Mouse (Mus musculus): ENCODE measurements around the gene 4922502D21Rik. TPM values are rescaled to one million over a fixed set of nuclear protein-coding genes. Genes with fewer than 3 reads are reported as not detected.
A peak's percentile ranks its signal among the peaks of the same experiment; 100 is the strongest.

The 4922502D21Rik gene
- polyA plus RNA-seq, 1 experiment from 2014 or later: not detected

DNA sequence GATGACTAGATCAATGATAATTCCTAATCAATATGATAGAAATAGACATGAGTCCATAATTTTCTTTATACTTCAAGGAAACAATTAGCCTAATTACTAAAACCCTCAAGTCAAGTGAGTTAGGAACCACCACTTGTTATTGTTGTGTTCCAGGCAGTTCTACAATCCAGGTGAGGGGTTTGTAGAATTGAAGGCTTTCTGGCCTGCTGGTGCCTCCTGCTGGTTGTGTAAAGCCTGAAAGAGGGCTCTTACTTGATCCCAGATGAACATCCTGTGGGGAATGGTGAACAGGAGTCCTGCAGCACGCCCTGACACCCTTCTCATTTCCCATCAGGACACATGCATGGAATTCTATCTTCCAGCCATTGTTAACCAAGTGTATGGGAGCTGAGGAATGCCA lies 13.2 kb downstream of the 4922502D21Rik start:
- no peak for ATAC-seq (ENCODE audit: low read depth)
- no peak overlapping the region for H3K4me3 ChIP-seq (ENCODE audit: low read depth, low read length)
- no peaks in the 10 kb centered on the region for H3K9me3 ChIP-seq (replicated peaks; ENCODE audit: control insufficient read depth, low read length)
- H3K36me3 ChIP-seq (ENCODE audit: control insufficient read depth, insufficient read depth): no peaks in the 10 kb centered on the region
- H3K9ac ChIP-seq (ENCODE audit: low read depth, low read length): no peak overlapping the region
- H3K27me3 ChIP-seq (ENCODE audit: control insufficient read depth, insufficient read depth, low read depth, low read length): no peaks in the 10 kb centered on the region
- no peaks in the 10 kb centered on the region for H3K4me1 ChIP-seq (ENCODE audit: control insufficient read depth, low read depth, low read length)
- 10% methylated on average over 1 of the region's 1 CpGs for WGBS (ENCODE audit: insufficient replicate concordance)
- no peak overlapping the region for H3K27ac ChIP-seq (ENCODE audit: low read length)
- H3K4me2 ChIP-seq (ENCODE audit: low read depth, low read length): no peak overlapping the region

DNA sequence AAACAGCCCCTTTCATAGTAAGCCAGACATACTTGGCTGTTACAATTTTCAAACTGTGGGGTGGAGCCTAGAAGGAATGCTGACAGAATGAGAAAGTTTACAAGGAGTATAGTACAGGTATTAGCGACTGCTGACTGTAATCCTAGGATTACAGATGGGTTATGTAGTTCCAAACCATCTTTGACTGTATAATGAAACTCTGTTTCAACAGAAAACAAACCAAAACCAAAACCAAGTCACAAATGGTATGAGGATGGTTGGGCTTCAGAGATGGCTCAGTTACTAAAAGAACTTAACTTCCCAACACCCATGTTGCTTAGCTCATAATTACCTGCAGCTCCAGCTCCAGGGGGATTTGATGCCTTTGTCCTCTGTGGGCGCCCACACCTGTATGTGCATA lies 15.1 kb downstream of the 4922502D21Rik start:
- Histone ChIP-seq H3K4me3 (ENCODE audit: low read depth, low read length) (no peak overlapping the region), H3K4me1 (ENCODE audit: control insufficient read depth, low read depth, low read length) (no peaks in the 10 kb centered on the region), H3K36me3 (ENCODE audit: control insufficient read depth, insufficient read depth) (no peaks in the 10 kb centered on the region), H3K27ac (ENCODE audit: low read length) (no peak overlapping the region), H3K9me3 (replicated peaks; ENCODE audit: control insufficient read depth, low read length) (no peaks in the 10 kb centered on the region), H3K27me3 (ENCODE audit: control insufficient read depth, insufficient read depth, low read depth, low read length) (no peaks in the 10 kb centered on the region), H3K4me2 (ENCODE audit: low read depth, low read length) (no peak overlapping the region), H3K9ac (ENCODE audit: low read depth, low read length) (no peak overlapping the region)
- WGBS (ENCODE audit: insufficient replicate concordance): 47% methylated on average over 2 of the region's 2 CpGs
- no peak for ATAC-seq (ENCODE audit: low read depth)

GRCm38 (mm10) chr6:129315698-129316097 lies 15.9 kb downstream of the 4922502D21Rik start:
- no peak for ATAC-seq (ENCODE audit: low read depth)
- no peak overlapping the region for H3K27ac ChIP-seq (ENCODE audit: low read length)
- WGBS (ENCODE audit: insufficient replicate concordance): 12% methylated on average over 1 of the region's 1 CpGs

GRCm38 (mm10) chr6:129314655-129315168 lies 16.9 kb downstream of the 4922502D21Rik start:
- ATAC-seq (ENCODE audit: low read depth): no peak
- Histone ChIP-seq H3K4me2 (ENCODE audit: low read depth, low read length) (no peak overlapping the region), H3K4me3 (ENCODE audit: low read depth, low read length) (no peak overlapping the region), H3K27ac (ENCODE audit: low read length) (no peak overlapping the region), H3K36me3 (ENCODE audit: control insufficient read depth, insufficient read depth) (no peaks in the 10 kb centered on the region), H3K9ac (ENCODE audit: low read depth, low read length) (no peak overlapping the region), H3K27me3 (ENCODE audit: control insufficient read depth, insufficient read depth, low read depth, low read length) (no peaks in the 10 kb centered on the region), H3K4me1 (ENCODE audit: control insufficient read depth, low read depth, low read length) (no peaks in the 10 kb centered on the region), H3K9me3 (replicated peaks; ENCODE audit: control insufficient read depth, low read length) (no peaks in the 10 kb centered on the region)
- WGBS (ENCODE audit: insufficient replicate concordance): 77% methylated on average over 3 of the region's 3 CpGs

More at GRCm38 (mm10) chr6:129315698-129316097, 15.9 kb downstream of the 4922502D21Rik start:
- H3K4me3 ChIP-seq (ENCODE audit: low read depth, low read length): no peak overlapping the region
- no peaks in the 10 kb centered on the region for H3K4me1 ChIP-seq (ENCODE audit: control insufficient read depth, low read depth, low read length)
- H3K4me2 ChIP-seq (ENCODE audit: low read depth, low read length): no peak overlapping the region
- H3K36me3 ChIP-seq (ENCODE audit: control insufficient read depth, insufficient read depth): no peaks in the 10 kb centered on the region
- no peak overlapping the region for H3K9ac ChIP-seq (ENCODE audit: low read depth, low read length)
- H3K9me3 ChIP-seq (replicated peaks; ENCODE audit: control insufficient read depth, low read length): no peaks in the 10 kb centered on the region
- H3K27me3 ChIP-seq (ENCODE audit: control insufficient read depth, insufficient read depth, low read depth, low read length): no peaks in the 10 kb centered on the region

DNA sequence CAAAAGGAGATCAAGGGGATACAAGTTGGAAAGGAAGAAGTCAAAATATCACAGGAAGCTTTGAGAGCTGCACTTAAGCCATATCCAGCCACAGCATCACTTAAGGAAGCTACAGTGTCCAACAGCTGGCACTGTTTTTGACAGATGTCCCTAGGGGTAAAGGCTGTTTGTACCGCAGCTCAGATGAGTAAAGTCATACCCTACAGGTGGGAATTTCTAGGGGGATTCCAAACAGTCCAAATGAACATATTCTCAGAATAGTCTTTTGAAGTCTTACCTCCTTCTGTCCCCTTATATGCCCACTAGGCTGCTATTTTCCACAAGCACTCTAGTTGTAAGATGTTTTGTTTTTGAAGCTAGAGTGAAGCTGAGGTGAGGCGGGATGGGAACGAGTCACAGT lies 19.1 kb downstream of the 4922502D21Rik start:
- Histone ChIP-seq H3K4me2 (ENCODE audit: low read depth, low read length) (no peak overlapping the region), H3K9ac (ENCODE audit: low read depth, low read length) (no peak overlapping the region), H3K36me3 (ENCODE audit: control insufficient read depth, insufficient read depth) (no peaks in the 10 kb centered on the region), H3K27me3 (ENCODE audit: control insufficient read depth, insufficient read depth, low read depth, low read length) (no peaks in the 10 kb centered on the region), H3K9me3 (replicated peaks; ENCODE audit: control insufficient read depth, low read length) (no peaks in the 10 kb centered on the region), H3K4me3 (ENCODE audit: low read depth, low read length) (no peak overlapping the region), H3K27ac (ENCODE audit: low read length) (no peak overlapping the region), H3K4me1 (ENCODE audit: control insufficient read depth, low read depth, low read length) (no peaks in the 10 kb centered on the region)
- no peak for ATAC-seq (ENCODE audit: low read depth)
- WGBS (ENCODE audit: insufficient replicate concordance): 51% methylated on average over 3 of the region's 3 CpGs

DNA sequence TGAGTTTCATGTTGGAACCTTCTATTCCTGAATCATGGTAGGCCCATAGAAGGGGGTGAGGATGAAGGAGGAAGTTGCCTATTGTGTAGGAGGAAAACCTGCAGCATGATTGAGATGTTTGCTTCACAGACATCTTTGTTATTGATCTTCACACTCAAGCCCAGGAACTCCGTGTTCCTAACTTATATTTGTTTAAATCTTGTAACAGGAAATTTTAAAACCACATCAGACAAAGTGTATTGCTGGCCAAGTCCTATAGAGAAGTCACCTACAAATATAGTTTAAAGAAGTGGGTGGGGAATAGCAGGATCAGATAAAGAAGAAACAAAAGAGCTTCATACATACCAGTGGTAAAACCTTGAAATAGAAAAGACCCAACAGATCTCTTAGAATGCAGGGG lies 27.4 kb downstream of the 4922502D21Rik start:
- Histone ChIP-seq H3K9me3 (replicated peaks; ENCODE audit: control insufficient read depth, low read length) (no peaks in the 10 kb centered on the region), H3K9ac (ENCODE audit: low read depth, low read length) (no peak overlapping the region), H3K27ac (ENCODE audit: low read length) (no peak overlapping the region), H3K4me2 (ENCODE audit: low read depth, low read length) (no peak overlapping the region), H3K27me3 (ENCODE audit: control insufficient read depth, insufficient read depth, low read depth, low read length) (no peaks in the 10 kb centered on the region), H3K4me1 (ENCODE audit: control insufficient read depth, low read depth, low read length) (no peaks in the 10 kb centered on the region), H3K4me3 (ENCODE audit: low read depth, low read length) (no peak overlapping the region), H3K36me3 (ENCODE audit: control insufficient read depth, insufficient read depth) (no peaks in the 10 kb centered on the region)
- ATAC-seq (ENCODE audit: low read depth): no peak
- 15% methylated on average over 1 of the region's 1 CpGs for WGBS (ENCODE audit: insufficient replicate concordance)

- H3K4me3 ChIP-seq (ENCODE audit: low read depth, low read length): no peak overlapping the region
- H3K9ac ChIP-seq (ENCODE audit: low read depth, low read length): no peak overlapping the region
- H3K4me1 ChIP-seq (ENCODE audit: control insufficient read depth, low read depth, low read length): no peaks in the 10 kb centered on the region
- H3K4me2 ChIP-seq (ENCODE audit: low read depth, low read length): no peak overlapping the region
- no peak for ATAC-seq (ENCODE audit: low read depth)
- H3K36me3 ChIP-seq (ENCODE audit: control insufficient read depth, insufficient read depth): no peaks in the 10 kb centered on the region
- H3K27ac ChIP-seq (ENCODE audit: low read length): no peak overlapping the region
- H3K9me3 ChIP-seq (replicated peaks; ENCODE audit: control insufficient read depth, low read length): no peaks in the 10 kb centered on the region
- H3K27me3 ChIP-seq (ENCODE audit: control insufficient read depth, insufficient read depth, low read depth, low read length): no peaks in the 10 kb centered on the region
Measured at GRCm38 (mm10) chr6:129288708-129289107, 42.9 kb downstream of the 4922502D21Rik start.

DNA sequence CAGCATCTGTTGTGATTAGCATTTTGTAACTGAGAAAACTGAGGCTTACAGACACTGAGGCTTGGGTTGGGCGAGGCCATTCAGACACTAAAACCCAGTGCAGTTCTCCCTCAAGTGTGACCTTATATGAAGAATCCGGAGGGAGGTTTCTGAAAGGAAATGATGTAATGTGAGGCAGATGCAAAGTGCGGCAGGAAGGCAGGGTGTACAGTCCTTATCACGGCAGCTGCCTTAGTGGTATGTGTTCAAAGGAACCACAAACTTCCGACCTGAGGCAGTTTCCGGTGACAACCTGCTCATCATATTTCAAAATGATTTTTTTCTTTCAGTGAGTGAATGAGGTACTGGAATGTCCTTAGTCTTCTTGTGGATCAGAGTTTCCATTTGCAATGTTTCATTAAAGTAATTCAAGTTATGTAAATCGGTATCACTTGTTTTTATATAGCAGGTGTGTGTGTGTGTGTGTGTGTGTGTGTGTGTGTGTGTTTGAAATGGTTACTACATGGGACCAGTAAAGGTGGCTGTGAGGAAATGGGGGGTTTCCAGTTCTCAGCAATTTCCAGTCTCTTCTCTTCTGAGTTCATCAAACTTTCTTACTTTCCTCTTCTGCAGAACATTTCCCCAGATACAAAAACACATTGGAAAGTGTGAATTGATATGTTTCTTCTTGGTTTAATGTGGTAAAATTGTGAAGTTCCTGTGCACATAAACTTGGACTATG lies 47.1 kb downstream of the 4922502D21Rik start:
- no peak overlapping the region for H3K9ac ChIP-seq (ENCODE audit: low read depth, low read length)
- H3K27ac ChIP-seq (ENCODE audit: low read length): no peak overlapping the region
- WGBS (ENCODE audit: insufficient replicate concordance): 15% methylated on average over 7 of the region's 7 CpGs
- no peak overlapping the region for H3K4me3 ChIP-seq (ENCODE audit: low read depth, low read length)
- no peaks in the 10 kb centered on the region for H3K36me3 ChIP-seq (ENCODE audit: control insufficient read depth, insufficient read depth)
- H3K9me3 ChIP-seq (replicated peaks; ENCODE audit: control insufficient read depth, low read length): no peaks in the 10 kb centered on the region
- no peak overlapping the region for H3K4me2 ChIP-seq (ENCODE audit: low read depth, low read length)
- H3K4me1 ChIP-seq (ENCODE audit: control insufficient read depth, low read depth, low read length): no peaks in the 10 kb centered on the region
- H3K27me3 ChIP-seq (ENCODE audit: control insufficient read depth, insufficient read depth, low read depth, low read length): no peaks in the 10 kb centered on the region
- peak; percentile 58 for ATAC-seq (ENCODE audit: low read depth)

- H3K9me3 ChIP-seq (replicated peaks; ENCODE audit: control insufficient read depth, low read length): no peaks in the 10 kb centered on the region
- H3K9ac ChIP-seq (ENCODE audit: low read depth, low read length): no peak overlapping the region
- no peak overlapping the region for H3K27ac ChIP-seq (ENCODE audit: low read length)
- no peaks in the 10 kb centered on the region for H3K36me3 ChIP-seq (ENCODE audit: control insufficient read depth, insufficient read depth)
- no peaks in the 10 kb centered on the region for H3K4me1 ChIP-seq (ENCODE audit: control insufficient read depth, low read depth, low read length)
- no peak overlapping the region for H3K4me2 ChIP-seq (ENCODE audit: low read depth, low read length)
- H3K4me3 ChIP-seq (ENCODE audit: low read depth, low read length): no peak overlapping the region
- no peaks in the 10 kb centered on the region for H3K27me3 ChIP-seq (ENCODE audit: control insufficient read depth, insufficient read depth, low read depth, low read length)
- ATAC-seq (ENCODE audit: low read depth): no peak
- WGBS (ENCODE audit: insufficient replicate concordance): 40% methylated on average over 3 of the region's 3 CpGs
Measured at GRCm38 (mm10) chr6:129283271-129283670, 48.3 kb downstream of the 4922502D21Rik start.
